Mouse (Mus musculus): ENCODE data around the gene Ccdc120. TPM values are rescaled to one million over a fixed set of nuclear protein-coding genes. Genes with fewer than 3 reads are reported as not detected.
"Not testable (repeated sequence)": the region's sequence is repeated elsewhere in the genome, so short reads cannot be mapped to it uniquely, and the experiment has no call there.

The Ccdc120 gene
- polyA plus RNA-seq, 1 experiment, result 1.8 TPM

DNA sequence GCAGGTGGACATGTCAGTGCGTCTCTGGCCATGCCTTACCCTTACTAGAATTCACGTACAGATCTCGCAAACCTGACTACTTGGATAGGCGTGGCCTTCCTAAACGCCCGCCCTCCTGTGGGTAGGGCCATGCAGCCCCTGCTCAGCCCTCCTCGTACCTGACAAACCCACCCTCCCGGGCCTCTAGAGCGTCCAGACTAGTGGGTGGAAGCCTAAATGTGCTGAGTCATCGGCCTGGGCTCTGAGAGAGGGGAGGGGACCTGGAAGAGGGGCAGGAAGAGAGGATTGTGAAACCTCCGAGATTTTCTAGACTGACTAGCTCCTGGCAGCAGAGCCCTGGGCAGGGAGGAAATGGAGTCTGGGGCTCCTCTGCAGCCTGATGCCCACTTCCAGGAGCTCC lies 15.1 kb upstream of the Ccdc120 start:
- no peak overlapping the region for H3K27ac ChIP-seq (ENCODE audit: control insufficient read depth, insufficient read depth, low read depth, low read length)
- H3K27me3 ChIP-seq (ENCODE audit: control insufficient read depth, insufficient read depth, low read length), result no peaks in the 10 kb centered on the region

DNA sequence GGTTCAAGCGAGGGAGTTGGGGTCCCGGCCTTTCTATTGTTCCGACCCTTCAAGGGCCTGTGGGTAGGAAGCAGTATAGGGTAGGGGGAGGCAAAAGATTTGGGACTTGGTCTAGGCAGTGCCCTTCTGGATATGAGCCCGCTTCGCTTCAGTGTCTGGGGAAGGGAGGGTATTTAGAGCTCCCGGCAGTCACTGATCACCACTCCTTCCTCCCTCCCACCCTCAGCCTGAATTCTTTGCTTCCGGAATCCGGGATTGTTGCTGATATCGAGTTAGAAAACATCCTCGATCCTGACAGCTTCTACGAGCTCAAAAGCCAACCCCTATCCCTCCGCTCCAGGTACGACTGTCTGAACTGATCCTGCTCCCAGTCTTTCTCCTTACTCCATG lies 14.6 kb upstream of the Ccdc120 start:
- no peak for TF ChIP-seq POLR2A (IDR thresholded peaks at IDR 0.05; ENCODE audit: control insufficient read depth, low read depth, low read length)
- TF ChIP-seq CTCF (IDR thresholded peaks at IDR 0.05; ENCODE audit: control insufficient read depth, insufficient read depth, insufficient replicate concordance, low read depth, low read length), result no peak
- Histone ChIP-seq H3K4me3 (ENCODE audit: control insufficient read depth, low read depth, low read length) (peak overlapping the region; percentile 1; the same call in 1 of the 2 replicates), H3K27me3 (ENCODE audit: control insufficient read depth, insufficient read depth, low read length) (no peaks in the 10 kb centered on the region), H3K4me1 (ENCODE audit: control insufficient read depth, insufficient read depth, low read length) (peaks cover 7% of the 10 kb centered on the region), H3K36me3 (ENCODE audit: control insufficient read depth, insufficient read depth, low read length) (no peaks in the 10 kb centered on the region), H3K27ac (ENCODE audit: control insufficient read depth, insufficient read depth, low read depth, low read length) (no peak overlapping the region)

More for the DNA sequence above, 15.1 kb upstream of the Ccdc120 start:
- H3K36me3 ChIP-seq (ENCODE audit: control insufficient read depth, insufficient read depth, low read length), result no peaks in the 10 kb centered on the region
- TF ChIP-seq POLR2A (IDR thresholded peaks at IDR 0.05; ENCODE audit: control insufficient read depth, low read depth, low read length) (no peak), CTCF (IDR thresholded peaks at IDR 0.05; ENCODE audit: control insufficient read depth, insufficient read depth, insufficient replicate concordance, low read depth, low read length) (no peak)
- peaks cover 7% of the 10 kb centered on the region for H3K4me1 ChIP-seq (ENCODE audit: control insufficient read depth, insufficient read depth, low read length)
- 0 out of 2 replicates have a peak overlapping the region, but pooled peaks have one; percentile 1 for H3K4me3 ChIP-seq (ENCODE audit: control insufficient read depth, low read depth, low read length)

DNA sequence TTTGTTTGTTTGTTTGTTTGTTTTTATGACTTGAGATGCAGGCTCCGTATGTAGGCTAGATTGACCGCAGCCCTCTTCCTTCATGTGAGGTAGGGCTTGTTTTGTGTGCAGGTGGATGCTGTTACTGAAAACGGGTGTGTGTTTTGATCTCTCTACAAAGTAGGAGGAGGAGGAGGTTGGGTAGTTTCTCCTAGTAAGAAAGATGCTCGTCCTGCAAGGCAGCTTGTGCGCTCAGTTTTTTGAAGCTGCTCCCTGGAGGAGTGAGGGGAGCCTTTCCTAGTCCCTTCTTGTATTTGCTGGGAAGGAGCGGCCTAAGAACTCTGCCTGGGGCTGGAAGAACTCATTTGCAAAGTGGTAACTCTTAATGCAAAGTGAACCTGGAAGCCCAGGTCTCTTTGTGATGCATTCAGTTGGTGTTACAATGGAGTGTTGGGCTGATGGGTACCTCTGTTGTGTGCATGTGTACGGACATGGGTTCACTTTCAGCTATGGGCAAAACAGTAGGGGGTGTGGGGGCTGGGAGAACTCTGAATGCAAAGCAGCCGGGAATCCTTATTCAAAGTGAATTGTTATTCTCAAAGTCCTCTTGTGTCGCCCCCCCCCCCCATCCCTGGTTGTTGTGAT lies 14.1 kb upstream of the Ccdc120 start:
- peaks cover 7% of the 10 kb centered on the region for H3K4me1 ChIP-seq (ENCODE audit: control insufficient read depth, insufficient read depth, low read length)
- H3K4me3 ChIP-seq (ENCODE audit: control insufficient read depth, low read depth, low read length), result peak overlapping the region; percentile 7
- H3K27ac ChIP-seq (ENCODE audit: control insufficient read depth, insufficient read depth, low read depth, low read length), result no peak overlapping the region; the same call in 1 of the 2 replicates
- TF ChIP-seq POLR2A (IDR thresholded peaks at IDR 0.05; ENCODE audit: control insufficient read depth, low read depth, low read length), result no peak
- TF ChIP-seq CTCF (IDR thresholded peaks at IDR 0.05; ENCODE audit: control insufficient read depth, insufficient read depth, insufficient replicate concordance, low read depth, low read length), result no peak
- no peaks in the 10 kb centered on the region for H3K36me3 ChIP-seq (ENCODE audit: control insufficient read depth, insufficient read depth, low read length)
- H3K27me3 ChIP-seq (ENCODE audit: control insufficient read depth, insufficient read depth, low read length), result no peaks in the 10 kb centered on the region

DNA sequence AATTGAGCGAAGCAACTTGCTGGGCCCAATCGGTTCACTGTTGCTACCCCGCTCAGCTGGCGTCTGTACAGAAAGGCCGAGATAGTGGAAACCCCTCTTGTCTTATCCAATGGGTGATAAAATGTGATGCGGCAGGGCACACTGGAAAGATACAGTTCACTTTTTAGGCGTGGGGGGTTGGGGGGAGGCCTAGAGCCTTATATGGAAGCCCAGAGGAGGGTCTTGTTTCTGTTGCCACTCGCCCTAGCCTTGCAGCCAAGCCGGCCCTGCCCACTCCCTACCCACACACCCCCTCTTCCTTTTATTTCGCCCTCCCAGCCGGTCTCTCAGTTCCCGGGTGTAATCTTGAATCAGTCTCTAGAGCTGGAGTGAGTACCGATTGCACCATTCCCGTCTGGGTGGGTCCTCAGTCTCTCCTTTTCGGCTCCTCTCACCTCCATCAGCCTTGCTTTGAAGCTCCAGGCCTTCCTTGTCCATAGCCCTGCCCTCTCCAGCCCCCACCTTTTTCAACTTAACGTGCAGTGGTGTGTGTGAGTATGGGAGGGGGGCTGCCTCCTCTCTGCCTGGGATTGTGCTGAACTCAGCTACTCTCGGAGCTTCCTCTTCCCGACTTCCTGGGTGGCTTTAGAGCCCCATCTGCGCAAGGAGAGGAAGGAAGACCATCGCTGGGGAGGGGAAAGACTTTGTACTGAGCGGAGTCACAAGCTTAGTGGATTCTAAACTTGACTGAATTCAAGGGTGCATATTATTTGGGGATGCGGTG lies 13.1 kb upstream of the Ccdc120 start:
- TF ChIP-seq POLR2A (IDR thresholded peaks at IDR 0.05; ENCODE audit: control insufficient read depth, low read depth, low read length) (no peak), CTCF (IDR thresholded peaks at IDR 0.05; ENCODE audit: control insufficient read depth, insufficient read depth, insufficient replicate concordance, low read depth, low read length) (no peak)

DNA sequence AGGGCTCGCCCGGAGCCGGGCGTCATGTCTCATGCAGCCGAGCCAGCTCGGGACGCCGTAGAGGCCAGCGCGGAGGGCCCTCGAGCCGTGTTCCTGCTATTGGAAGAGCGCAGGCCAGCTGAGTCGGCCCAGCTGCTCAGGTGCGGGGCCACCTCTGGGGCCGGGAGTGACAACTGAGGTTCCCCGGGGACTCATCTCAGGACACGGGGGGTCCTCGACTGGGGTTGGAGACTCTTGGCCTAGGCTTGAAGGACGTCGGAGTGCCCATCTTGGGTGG lies 12.2 kb upstream of the Ccdc120 start:
- TF ChIP-seq CTCF (IDR thresholded peaks at IDR 0.05; ENCODE audit: control insufficient read depth, insufficient read depth, insufficient replicate concordance, low read depth, low read length) (no peak), POLR2A (IDR thresholded peaks at IDR 0.05; ENCODE audit: control insufficient read depth, low read depth, low read length) (no peak)
- Histone ChIP-seq H3K36me3 (ENCODE audit: control insufficient read depth, insufficient read depth, low read length) (no peaks in the 10 kb centered on the region), H3K4me1 (ENCODE audit: control insufficient read depth, insufficient read depth, low read length) (peaks cover 7% of the 10 kb centered on the region), H3K27me3 (ENCODE audit: control insufficient read depth, insufficient read depth, low read length) (no peaks in the 10 kb centered on the region), H3K27ac (ENCODE audit: control insufficient read depth, insufficient read depth, low read depth, low read length) (peak overlapping the region; percentile 51), H3K4me3 (ENCODE audit: control insufficient read depth, low read depth, low read length) (peak overlapping the region; percentile 88)

More for the DNA sequence above, 13.1 kb upstream of the Ccdc120 start:
- Histone ChIP-seq H3K27ac (ENCODE audit: control insufficient read depth, insufficient read depth, low read depth, low read length) (no peak overlapping the region), H3K36me3 (ENCODE audit: control insufficient read depth, insufficient read depth, low read length) (no peaks in the 10 kb centered on the region), H3K27me3 (ENCODE audit: control insufficient read depth, insufficient read depth, low read length) (no peaks in the 10 kb centered on the region), H3K4me1 (ENCODE audit: control insufficient read depth, insufficient read depth, low read length) (peaks cover 7% of the 10 kb centered on the region), H3K4me3 (ENCODE audit: control insufficient read depth, low read depth, low read length) (peak overlapping the region; percentile 88)

DNA sequence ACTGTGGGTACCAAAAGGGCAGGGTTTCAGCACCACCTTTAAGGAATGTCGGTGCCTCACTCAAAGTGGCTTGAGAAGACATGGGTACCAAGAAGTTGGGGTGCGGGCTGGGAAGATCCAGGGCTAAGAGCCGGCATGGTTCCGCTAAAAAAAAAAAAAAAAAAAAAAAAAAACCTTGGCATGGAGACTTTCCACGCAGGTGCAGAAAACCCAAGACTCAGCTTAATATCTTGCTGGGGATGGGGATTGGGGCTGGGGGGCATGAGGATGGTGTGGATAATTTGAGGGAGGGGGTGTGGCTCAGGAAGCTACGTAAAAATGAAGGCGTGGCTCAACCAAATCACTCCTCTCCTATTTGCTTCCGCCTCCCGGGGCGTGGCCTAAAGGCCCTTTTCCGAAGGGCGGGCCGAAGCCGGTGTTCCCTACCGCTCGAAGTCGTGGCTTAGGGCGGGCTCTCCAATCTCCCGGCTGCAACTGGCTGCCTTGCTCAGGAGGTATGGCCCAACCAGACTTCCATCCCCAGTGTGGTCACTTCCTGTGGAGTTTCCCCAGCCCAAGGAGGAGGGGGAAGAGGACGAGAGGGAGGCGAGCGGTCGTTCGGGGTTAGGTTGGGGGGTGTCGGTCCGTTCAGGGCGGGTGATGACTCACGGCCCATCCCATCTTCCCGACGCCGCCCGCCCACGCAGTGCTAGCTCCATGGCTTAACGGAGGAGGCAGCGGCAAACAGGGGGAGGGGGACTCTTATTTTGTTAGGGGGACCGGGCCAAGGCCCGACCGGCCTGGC lies 11.6 kb upstream of the Ccdc120 start, which contains the start of gene Tfe3:
Gene Tfe3, plus strand, starts transcription at position 424 of the 784 bp plus-strand sequence.
- H3K27me3 ChIP-seq (ENCODE audit: control insufficient read depth, insufficient read depth, low read length), result no peaks in the 10 kb centered on the region
- TF ChIP-seq CTCF (IDR thresholded peaks at IDR 0.05; ENCODE audit: control insufficient read depth, insufficient read depth, insufficient replicate concordance, low read depth, low read length), result no peak
- peak; percentile 38; the same call in 1 of the 2 replicates for TF ChIP-seq POLR2A (IDR thresholded peaks at IDR 0.05; ENCODE audit: control insufficient read depth, low read depth, low read length)
- H3K36me3 ChIP-seq (ENCODE audit: control insufficient read depth, insufficient read depth, low read length), result no peaks in the 10 kb centered on the region
- H3K4me3 ChIP-seq (ENCODE audit: control insufficient read depth, low read depth, low read length), result peak within 1 kb of the TSS; percentile 88
- peak within 1 kb of the TSS; percentile 51 for H3K27ac ChIP-seq (ENCODE audit: control insufficient read depth, insufficient read depth, low read depth, low read length)
- H3K4me1 ChIP-seq (ENCODE audit: control insufficient read depth, insufficient read depth, low read length), result peaks cover 7% of the 10 kb centered on the region

DNA sequence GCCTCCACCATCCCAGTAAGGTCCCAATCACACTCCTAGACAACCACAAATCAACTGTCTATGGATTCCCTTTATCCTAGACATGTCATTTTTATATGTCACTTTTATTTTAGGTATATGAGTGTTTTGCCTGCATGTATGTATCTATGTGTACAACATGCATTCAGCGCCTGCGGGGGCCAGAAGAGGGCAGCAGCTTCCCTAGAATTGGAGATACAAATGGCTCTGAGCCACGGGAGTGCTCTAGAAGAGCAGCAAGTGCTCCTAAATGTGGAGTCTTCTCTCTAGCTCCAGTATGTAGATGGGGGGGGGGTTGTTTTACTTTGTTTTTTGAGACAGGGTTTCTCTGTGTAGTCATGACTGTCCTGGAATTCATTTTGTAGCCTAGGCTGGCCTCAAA lies 2.9 kb upstream of the Ccdc120 start:
- H3K4me3 ChIP-seq (ENCODE audit: control insufficient read depth, low read depth, low read length); H3K4me1 ChIP-seq (ENCODE audit: control insufficient read depth, insufficient read depth, low read length); H3K36me3 ChIP-seq (ENCODE audit: control insufficient read depth, insufficient read depth, low read length); H3K27ac ChIP-seq (ENCODE audit: control insufficient read depth, insufficient read depth, low read depth, low read length); H3K27me3 ChIP-seq (ENCODE audit: control insufficient read depth, insufficient read depth, low read length): not testable (repeated sequence)
